Mouse (Mus musculus): ENCODE measurements around the gene Lrmda. TPM values are rescaled to one million over a fixed set of nuclear protein-coding genes. Genes with fewer than 3 reads are reported as not detected.

The Lrmda gene
- polyA plus RNA-seq, 1 experiment, result 0.51 TPM

DNA sequence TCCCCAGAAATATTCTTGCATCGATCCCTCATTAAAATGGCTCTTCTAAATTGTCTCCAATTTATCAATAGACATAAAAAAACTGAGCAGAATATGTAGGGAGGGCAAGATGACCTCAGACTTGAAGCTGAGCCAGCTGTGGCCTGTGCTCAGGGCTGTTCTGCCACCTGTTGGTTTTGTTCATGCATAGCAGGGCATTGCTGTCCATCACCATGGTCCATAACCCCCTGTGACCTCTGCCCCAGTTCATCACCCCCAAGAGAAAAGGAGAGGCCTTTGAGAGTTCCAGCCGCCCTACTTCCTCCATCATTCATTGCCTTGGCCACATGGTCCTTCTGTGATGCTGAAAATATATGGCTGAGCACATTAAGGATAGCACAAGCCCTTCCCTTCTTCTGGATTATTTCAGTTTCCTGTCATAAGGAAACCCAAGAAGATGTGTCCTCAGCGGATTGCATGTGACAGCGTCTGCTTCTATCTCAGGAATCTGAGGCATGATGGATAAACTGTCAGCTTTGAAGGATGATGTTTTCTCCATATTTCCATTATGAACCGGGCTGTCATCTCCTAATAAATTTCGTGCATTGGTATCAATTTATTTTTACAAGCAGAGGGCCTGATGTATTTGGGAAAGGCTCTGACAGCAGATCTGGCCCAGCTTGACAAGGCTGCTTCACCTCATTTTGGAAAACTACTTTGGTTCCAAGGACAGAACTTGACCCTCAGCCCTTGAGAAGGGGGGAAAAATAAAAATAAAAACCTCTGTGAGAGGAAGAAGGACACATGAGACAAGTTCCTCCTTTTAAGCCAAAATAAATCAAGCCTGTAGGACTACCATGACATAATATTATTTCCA lies 798.1 kb downstream of the Lrmda start:
- no peaks in the 10 kb centered on the region for H3K4me1 ChIP-seq (replicated peaks; ENCODE audit: control insufficient read depth, insufficient read depth, low read length)
- WGBS, result 86% methylated on average over 6 of the region's 6 CpGs
- TF ChIP-seq CTCF (IDR thresholded peaks at IDR 0.05; ENCODE audit: borderline replicate concordance, control insufficient read depth, extremely low read depth, insufficient read depth, low read length, poor library complexity), result no peak
- no peak for TF ChIP-seq POLR2A (IDR thresholded peaks at IDR 0.05; ENCODE audit: control insufficient read depth, extremely low read depth, insufficient read depth, low read length, poor library complexity)
- H3K27me3 ChIP-seq (ENCODE audit: control insufficient read depth, insufficient read depth, low read length), result no peaks in the 10 kb centered on the region
- H3K36me3 ChIP-seq (ENCODE audit: control insufficient read depth, insufficient read depth, low read length), result no peaks in the 10 kb centered on the region
- H3K4me3 ChIP-seq (ENCODE audit: control insufficient read depth, insufficient read depth, low read length), result no peak overlapping the region
- no peak overlapping the region for H3K27ac ChIP-seq (ENCODE audit: control insufficient read depth, insufficient read depth, low read length)
- no peak for DNase-seq

DNA sequence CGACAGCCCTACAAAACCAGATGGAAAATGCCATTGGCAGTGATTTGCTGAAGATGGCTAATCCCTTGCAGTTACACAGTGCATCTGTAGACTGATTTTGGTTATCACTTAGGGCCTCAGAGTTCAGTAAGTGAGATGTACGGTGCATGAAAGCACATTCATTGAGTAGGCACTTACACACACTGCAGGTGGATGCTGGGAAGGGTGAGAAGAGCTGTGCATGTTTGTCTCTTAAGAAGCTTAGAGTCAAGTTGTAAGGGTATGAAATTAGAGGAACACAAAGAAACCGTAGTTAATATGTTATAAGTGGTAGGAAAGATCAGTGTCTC lies 798.7 kb downstream of the Lrmda start:
- no peak for TF ChIP-seq POLR2A (IDR thresholded peaks at IDR 0.05; ENCODE audit: control insufficient read depth, extremely low read depth, insufficient read depth, low read length, poor library complexity)
- no peak for TF ChIP-seq CTCF (IDR thresholded peaks at IDR 0.05; ENCODE audit: borderline replicate concordance, control insufficient read depth, extremely low read depth, insufficient read depth, low read length, poor library complexity)
- DNase-seq, result no peak
- Histone ChIP-seq H3K27me3 (ENCODE audit: control insufficient read depth, insufficient read depth, low read length) (no peaks in the 10 kb centered on the region), H3K4me1 (replicated peaks; ENCODE audit: control insufficient read depth, insufficient read depth, low read length) (no peaks in the 10 kb centered on the region), H3K27ac (ENCODE audit: control insufficient read depth, insufficient read depth, low read length) (no peak overlapping the region), H3K36me3 (ENCODE audit: control insufficient read depth, insufficient read depth, low read length) (no peaks in the 10 kb centered on the region), H3K4me3 (ENCODE audit: control insufficient read depth, insufficient read depth, low read length) (no peak overlapping the region)
- 63% methylated on average over 3 of the region's 3 CpGs for WGBS

DNA sequence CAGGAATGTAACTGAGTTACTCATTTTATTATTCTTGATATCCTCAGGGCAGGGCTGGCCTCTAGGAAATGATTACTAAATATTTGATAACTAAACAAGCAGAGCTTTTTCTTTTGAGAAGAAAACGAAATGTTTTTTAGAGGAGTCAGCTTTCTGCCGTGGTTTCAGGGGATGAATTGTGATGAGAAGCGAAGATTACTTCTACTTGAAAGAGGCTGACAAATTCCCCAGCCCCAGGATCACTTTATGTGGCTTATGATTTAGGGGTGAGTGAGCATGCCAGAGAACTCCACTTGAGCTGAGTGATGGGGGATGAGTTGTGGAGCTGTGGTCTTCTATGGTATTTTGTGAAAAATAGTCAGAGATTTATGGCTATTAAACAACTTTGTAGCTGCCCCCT lies 803.4 kb downstream of the Lrmda start:
- no peak overlapping the region for H3K4me3 ChIP-seq (ENCODE audit: control insufficient read depth, insufficient read depth, low read length)
- H3K27me3 ChIP-seq (ENCODE audit: control insufficient read depth, insufficient read depth, low read length), result no peaks in the 10 kb centered on the region
- DNase-seq, result no peak
- H3K27ac ChIP-seq (ENCODE audit: control insufficient read depth, insufficient read depth, low read length), result no peak overlapping the region
- no peaks in the 10 kb centered on the region for H3K4me1 ChIP-seq (replicated peaks; ENCODE audit: control insufficient read depth, insufficient read depth, low read length)
- WGBS, result 76% methylated on average over 3 of the region's 3 CpGs
- H3K36me3 ChIP-seq (ENCODE audit: control insufficient read depth, insufficient read depth, low read length), result no peaks in the 10 kb centered on the region
- TF ChIP-seq CTCF (IDR thresholded peaks at IDR 0.05; ENCODE audit: borderline replicate concordance, control insufficient read depth, extremely low read depth, insufficient read depth, low read length, poor library complexity) (no peak), POLR2A (IDR thresholded peaks at IDR 0.05; ENCODE audit: control insufficient read depth, extremely low read depth, insufficient read depth, low read length, poor library complexity) (no peak)

DNA sequence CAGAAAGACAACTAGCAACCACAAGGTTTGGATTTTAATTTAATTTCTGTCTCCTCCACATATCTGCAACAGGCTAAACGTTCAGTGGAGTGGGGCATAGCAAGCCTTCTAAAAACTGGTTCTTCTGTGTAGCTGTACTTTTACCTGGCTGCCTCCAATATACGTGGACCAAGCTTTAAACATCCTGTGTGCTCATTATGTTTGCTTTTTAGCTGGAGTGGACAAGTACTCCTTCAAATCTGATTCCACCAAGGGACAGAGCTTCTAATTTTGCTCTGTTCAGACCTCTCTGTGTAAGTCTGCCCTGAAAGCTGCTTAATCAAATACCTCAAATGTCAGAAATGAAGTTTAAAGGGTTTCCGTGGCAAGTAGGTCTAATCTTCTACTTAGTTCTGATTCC lies 807.3 kb downstream of the Lrmda start:
- Histone ChIP-seq H3K36me3 (ENCODE audit: control insufficient read depth, insufficient read depth, low read length) (no peaks in the 10 kb centered on the region), H3K4me3 (ENCODE audit: control insufficient read depth, insufficient read depth, low read length) (no peak overlapping the region), H3K4me1 (replicated peaks; ENCODE audit: control insufficient read depth, insufficient read depth, low read length) (no peaks in the 10 kb centered on the region), H3K27me3 (ENCODE audit: control insufficient read depth, insufficient read depth, low read length) (no peaks in the 10 kb centered on the region), H3K27ac (ENCODE audit: control insufficient read depth, insufficient read depth, low read length) (no peak overlapping the region)
- WGBS, result 77% methylated on average over 3 of the region's 3 CpGs
- no peak for DNase-seq
- TF ChIP-seq CTCF (IDR thresholded peaks at IDR 0.05; ENCODE audit: borderline replicate concordance, control insufficient read depth, extremely low read depth, insufficient read depth, low read length, poor library complexity) (no peak), POLR2A (IDR thresholded peaks at IDR 0.05; ENCODE audit: control insufficient read depth, extremely low read depth, insufficient read depth, low read length, poor library complexity) (no peak)

DNA sequence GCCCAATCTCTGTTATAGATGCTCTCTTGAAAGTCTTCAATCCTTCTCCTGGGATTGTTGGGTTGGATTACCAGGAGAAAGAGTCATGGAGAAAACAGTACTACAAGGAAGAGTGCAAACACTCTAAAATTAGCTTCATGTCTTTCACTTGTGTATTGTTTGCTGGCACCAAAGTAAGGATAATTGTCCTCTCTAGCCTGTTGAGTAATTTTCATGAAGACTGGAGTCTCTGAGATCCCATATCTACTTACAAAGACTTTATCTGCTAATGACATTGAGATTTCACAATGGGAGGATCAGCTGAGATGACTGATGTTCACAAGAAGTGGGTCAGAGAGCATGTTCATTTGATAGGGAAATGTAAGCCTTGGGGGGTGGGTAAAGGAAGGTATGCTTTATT lies 817.5 kb downstream of the Lrmda start:
- Histone ChIP-seq H3K4me1 (replicated peaks; ENCODE audit: control insufficient read depth, insufficient read depth, low read length) (no peaks in the 10 kb centered on the region), H3K27ac (ENCODE audit: control insufficient read depth, insufficient read depth, low read length) (no peak overlapping the region), H3K36me3 (ENCODE audit: control insufficient read depth, insufficient read depth, low read length) (no peaks in the 10 kb centered on the region), H3K4me3 (ENCODE audit: control insufficient read depth, insufficient read depth, low read length) (no peak overlapping the region), H3K27me3 (ENCODE audit: control insufficient read depth, insufficient read depth, low read length) (no peaks in the 10 kb centered on the region)
- no peak for DNase-seq
- TF ChIP-seq POLR2A (IDR thresholded peaks at IDR 0.05; ENCODE audit: control insufficient read depth, extremely low read depth, insufficient read depth, low read length, poor library complexity) (no peak), CTCF (IDR thresholded peaks at IDR 0.05; ENCODE audit: borderline replicate concordance, control insufficient read depth, extremely low read depth, insufficient read depth, low read length, poor library complexity) (no peak)

DNA sequence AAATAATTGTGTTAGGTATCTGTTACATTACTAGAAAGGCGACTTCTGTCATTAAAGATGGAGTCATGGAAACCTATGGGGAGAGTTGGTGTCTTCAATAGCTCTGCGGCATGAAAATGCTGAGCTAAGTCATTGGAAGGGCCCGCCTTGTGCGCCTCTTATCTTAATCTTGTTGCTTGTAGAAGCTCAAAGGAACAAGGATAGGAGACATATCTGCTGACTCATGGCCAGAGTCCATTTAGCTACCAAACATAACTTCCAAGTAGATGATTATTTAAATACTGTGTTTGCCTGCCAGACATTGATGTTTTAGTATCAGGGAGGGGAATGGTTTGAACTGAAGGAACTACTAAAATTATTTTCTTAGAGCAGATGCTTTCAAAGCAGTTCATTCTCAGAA lies 821.6 kb downstream of the Lrmda start:
- Histone ChIP-seq H3K27me3 (ENCODE audit: control insufficient read depth, insufficient read depth, low read length) (no peaks in the 10 kb centered on the region), H3K4me3 (ENCODE audit: control insufficient read depth, insufficient read depth, low read length) (no peak overlapping the region), H3K27ac (ENCODE audit: control insufficient read depth, insufficient read depth, low read length) (no peak overlapping the region), H3K36me3 (ENCODE audit: control insufficient read depth, insufficient read depth, low read length) (no peaks in the 10 kb centered on the region), H3K4me1 (replicated peaks; ENCODE audit: control insufficient read depth, insufficient read depth, low read length) (no peaks in the 10 kb centered on the region)
- no peak for DNase-seq
- no peak for TF ChIP-seq POLR2A (IDR thresholded peaks at IDR 0.05; ENCODE audit: control insufficient read depth, extremely low read depth, insufficient read depth, low read length, poor library complexity)
- no peak for TF ChIP-seq CTCF (IDR thresholded peaks at IDR 0.05; ENCODE audit: borderline replicate concordance, control insufficient read depth, extremely low read depth, insufficient read depth, low read length, poor library complexity)
- WGBS, result 92% methylated on average over 4 of the region's 4 CpGs

DNA sequence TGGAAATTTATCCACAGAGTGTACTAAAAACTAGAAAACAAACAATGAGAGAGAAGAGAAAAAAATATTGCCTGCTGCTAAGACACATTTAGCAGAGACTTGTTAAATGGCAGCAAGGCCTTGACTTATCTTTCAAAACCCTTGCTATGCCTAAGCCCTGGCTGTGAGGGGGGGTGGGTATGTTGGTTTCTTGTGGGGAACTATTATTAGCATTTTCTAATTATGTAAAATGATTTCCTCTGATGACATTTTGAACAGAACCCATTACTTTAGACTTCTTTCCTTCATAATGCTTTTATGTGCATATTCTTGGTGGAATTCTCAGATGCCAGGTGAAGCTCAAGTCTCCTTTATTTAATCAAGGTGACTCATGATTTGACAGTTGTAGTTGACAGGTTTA lies 824.5 kb downstream of the Lrmda start:
- TF ChIP-seq POLR2A (IDR thresholded peaks at IDR 0.05; ENCODE audit: control insufficient read depth, extremely low read depth, insufficient read depth, low read length, poor library complexity) (no peak), CTCF (IDR thresholded peaks at IDR 0.05; ENCODE audit: borderline replicate concordance, control insufficient read depth, extremely low read depth, insufficient read depth, low read length, poor library complexity) (no peak)
- Histone ChIP-seq H3K27ac (ENCODE audit: control insufficient read depth, insufficient read depth, low read length) (no peak overlapping the region), H3K27me3 (ENCODE audit: control insufficient read depth, insufficient read depth, low read length) (no peaks in the 10 kb centered on the region), H3K36me3 (ENCODE audit: control insufficient read depth, insufficient read depth, low read length) (no peaks in the 10 kb centered on the region), H3K4me3 (ENCODE audit: control insufficient read depth, insufficient read depth, low read length) (no peak overlapping the region), H3K4me1 (replicated peaks; ENCODE audit: control insufficient read depth, insufficient read depth, low read length) (no peaks in the 10 kb centered on the region)
- DNase-seq, result no peak
